Mouse (Mus musculus): Measurements from ENCODE around the gene Apeh.
A peak's percentile ranks its signal among the peaks of the same experiment; 100 is the strongest.

Apeh gene

DNA sequence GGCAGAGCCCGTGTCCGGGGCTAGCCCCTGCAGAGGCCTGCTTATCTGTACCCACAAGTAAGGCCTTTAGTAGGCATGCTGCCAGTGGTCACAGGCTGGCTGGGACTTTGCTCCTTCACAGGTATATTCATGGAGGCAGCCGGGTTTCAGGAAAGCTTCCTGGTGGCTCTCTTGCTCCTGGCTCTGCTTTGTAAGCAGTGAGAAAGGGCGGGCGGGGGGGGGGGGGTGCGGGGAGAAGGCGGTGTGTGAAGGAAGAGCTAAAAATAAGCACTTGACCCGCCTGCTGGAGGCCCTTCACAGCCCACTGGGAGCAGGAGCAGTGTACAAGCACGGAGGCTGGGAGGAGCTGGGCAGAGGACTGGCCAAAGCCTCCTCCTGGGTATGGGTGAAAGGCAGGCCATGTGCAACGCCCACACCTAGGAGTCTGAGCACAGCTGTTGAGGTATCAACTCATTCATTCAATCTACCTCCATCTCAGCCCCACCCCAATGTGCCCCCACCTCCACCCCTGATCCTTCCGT lies 25.5 kb upstream of the Apeh start:
- DNase-seq (ENCODE audit: low read depth, low spot score), result no peak

DNA sequence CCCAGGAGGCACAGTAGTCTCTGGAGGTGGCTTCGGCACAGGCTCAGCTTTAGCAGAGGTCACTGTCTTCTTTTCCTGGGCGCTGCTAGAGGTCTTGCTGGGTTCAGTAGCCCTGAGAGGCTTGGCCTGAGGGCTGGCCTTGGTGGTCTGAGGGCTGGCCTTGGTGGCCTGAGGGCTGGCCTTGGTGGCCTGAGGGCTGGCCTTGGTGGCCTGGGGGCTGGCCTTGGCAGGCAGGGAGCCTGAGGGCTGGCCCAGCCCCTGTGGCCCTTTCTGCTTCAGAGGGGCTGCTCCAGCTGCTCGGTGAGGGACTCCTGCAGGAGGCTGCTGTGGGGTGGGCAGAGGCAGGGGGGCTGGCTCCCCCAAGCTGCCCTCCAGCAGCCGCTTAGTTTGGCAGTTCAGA lies 22.7 kb upstream of the Apeh start:
- DNase-seq (ENCODE audit: low read depth, low spot score), result no peak

DNA sequence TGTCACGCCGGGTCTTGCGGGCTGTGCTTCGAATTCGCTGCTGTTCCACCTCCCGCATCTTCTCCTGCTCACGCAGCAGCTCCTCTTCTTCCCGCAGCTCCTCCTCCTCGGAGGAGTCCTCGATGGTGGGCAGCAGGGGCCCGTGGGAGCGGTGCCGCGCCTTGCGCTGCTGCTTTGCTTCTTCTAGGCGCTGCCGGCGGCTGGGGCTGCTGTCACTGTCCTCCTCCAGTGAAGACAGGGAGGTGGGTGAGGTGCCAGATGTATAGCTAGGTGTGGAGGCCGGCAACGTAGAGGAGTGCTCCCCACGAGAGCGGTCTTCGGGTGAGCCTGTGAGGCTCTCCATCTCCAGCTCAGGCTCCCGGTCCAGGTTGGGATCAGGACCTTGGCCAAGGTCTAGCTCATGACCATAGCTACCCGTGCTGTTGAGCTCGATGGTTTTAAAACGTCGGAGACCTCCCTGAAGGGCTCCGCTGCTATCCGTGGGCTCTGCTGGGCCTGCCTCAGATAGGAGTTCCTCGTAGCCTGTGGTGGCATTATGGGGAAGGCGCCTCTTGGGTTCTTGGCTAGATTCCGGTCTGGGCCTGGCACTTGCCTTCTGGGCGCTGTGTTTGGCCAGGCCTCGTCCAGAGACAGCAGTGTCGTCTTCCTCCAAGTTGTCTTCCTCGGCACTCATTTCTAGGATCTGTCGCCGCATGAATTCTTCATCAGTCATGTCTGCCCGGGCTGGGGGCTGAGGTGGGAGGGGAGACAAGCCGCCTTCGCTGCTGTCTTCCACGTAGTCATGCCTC lies 21.1 kb upstream of the Apeh start:
- no peak for DNase-seq (ENCODE audit: low read depth, low spot score)

DNA sequence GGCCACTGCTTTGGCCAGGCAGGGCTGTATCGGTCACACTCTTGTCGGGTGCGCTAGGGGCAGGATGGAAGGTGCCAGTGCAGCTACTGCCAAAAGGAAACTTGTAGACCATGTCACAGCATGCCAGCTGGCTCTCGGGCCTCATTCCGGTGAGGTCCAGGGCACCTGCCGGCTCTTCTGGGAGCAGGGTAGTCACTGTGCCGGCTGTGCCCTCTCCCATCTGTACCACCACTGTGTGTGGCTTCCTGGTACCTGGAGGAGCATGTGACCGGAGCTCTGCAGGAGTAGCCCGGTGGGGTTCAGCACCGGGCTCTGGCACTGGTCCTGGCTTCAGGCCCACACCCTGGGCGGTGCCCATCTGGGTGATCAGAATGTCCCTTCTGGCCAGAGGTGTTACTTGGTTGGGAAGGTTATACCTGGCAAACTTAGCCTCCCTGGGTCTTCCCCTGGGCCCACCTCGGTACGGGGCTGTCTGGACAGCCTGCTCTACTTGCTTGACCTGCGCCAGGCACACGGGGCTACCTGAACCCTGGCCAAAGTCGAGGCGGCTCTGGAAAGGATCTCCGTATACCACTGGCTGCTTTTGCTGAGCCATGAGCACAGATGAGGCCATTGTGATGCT lies 18.4 kb upstream of the Apeh start:
- no peak for DNase-seq (ENCODE audit: low read depth, low spot score)

DNA sequence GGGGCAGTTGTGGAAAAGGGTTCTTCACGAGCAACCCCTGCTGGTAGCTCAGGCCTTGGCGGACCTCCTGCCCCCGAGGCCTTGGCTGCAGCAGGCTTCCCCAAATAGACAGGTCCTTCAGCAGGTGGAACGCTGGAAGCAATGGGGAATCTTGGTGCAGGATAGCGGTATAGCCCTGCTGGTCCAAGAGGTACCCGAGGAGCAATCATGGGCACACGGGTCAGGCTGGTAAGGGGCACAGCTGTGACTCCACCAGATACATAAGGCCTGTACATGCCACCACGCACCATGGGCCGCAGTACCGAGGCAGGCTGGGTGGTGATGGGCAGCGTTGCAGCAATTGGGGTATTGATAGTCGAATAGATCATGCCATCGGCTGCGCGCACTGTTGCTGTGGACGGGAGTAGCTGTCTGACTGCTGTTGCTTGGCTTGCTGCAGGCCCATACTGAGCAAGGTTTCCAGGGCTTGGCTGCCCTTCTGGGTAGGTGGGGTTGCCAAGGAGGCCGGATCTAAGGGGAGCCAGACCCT lies 17.3 kb upstream of the Apeh start:
- no peak for DNase-seq (ENCODE audit: low read depth, low spot score)

DNA sequence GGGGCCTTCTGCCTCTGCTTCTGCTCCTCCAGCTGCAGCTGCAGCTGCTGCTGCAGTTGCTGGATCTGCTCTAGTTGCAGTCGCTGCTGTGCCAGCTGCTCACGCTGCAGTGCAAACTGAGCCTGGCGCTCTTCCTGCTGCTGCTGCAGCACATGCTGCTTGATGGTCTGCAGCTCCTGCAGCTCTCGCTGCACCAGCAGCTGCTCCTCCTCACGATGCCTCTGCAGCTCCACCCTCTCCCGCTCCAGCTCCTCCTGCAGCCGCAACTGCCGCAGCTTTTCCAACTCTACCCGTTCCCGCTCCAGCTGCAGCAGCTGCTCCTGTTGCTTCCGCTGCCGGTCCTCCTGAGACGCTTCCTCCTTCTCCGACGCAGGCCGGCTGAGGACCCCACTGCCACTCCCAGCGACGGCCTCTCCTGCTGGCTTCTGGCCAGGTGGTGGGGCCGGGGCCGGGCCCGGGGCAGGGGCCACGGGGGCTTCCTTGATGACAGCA lies 16.7 kb upstream of the Apeh start:
- peak; percentile 23 for DNase-seq (ENCODE audit: low read depth, low spot score)

DNA sequence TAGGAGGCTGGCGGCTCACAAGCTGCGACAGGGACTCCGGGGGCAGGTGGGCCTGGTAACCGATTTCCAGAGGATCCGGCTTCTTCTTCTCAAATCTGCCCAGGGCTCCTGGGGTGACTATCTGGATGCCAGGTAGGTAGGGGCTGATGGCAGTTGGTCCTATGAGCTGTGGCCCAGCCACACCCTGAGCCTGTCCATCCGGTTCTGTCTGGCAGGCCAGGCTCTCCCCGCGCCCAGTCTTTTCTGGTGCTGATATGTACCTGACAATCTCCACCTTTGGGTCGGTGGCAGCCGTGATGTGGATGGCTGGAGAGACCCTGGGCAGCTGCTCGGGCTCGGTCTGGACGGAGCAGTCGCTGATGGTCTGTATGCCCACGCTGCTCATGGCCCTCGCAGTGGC lies 15.8 kb upstream of the Apeh start:
- no peak for DNase-seq (ENCODE audit: low read depth, low spot score)

DNA sequence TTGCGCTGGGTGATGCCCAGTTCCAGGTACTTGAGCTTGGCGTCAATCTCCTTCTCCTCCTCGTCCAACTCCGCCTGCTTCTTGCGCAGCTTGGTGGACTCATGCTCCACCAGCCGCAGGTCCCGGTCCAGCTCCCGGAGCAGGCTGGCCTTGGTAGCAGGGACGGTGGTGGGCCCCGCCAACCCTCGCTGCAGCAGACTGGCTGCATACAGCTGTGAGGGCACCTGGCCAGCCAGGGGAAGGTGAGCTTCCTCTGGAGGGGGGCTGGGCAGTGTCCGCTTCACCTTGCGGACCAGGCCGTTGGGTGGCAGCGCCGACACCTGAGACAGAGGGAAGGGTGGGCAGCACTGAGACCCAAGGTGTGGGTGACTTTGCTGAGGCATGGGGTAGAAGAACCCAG lies 13.5 kb upstream of the Apeh start:
- no peak for DNase-seq (ENCODE audit: low read depth, low spot score)

DNA sequence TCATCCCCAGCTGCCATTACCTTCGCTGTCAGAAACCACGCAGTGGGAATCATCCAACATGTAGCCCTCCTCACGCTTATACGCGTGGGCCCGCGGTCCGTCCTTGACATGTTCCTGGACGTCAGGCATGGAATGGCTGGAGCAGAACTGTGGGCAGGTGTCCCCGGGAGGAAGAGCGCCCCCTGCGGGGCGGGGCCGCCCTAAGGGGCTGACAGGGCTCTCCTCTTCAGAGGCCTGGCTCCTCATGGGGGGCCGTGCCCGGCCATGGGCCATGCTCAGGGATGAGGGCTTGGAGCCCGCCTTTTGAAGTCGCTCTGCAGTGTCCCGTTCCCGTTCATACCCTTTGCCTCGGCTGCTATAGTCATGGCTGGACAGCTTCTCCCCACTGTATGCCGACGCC lies 11.7 kb upstream of the Apeh start:
- DNase-seq (ENCODE audit: low read depth, low spot score), result no peak

DNA sequence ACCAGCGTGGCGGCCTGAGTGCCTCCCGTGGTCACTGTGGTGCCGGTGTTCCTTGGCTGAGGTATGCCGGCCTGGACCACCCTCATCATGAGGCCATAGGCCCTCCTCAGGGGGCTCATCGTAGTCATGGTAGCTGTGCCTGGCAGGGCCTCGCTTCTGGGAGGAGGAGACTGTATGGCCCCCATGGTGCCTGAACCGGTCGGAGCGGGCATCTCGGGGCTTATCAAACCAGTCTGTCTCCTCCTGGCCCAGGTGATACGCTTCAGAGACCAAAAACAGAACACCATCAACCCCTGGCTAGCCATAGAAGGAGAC lies 11.1 kb upstream of the Apeh start:
- no peak for DNase-seq (ENCODE audit: low read depth, low spot score)

DNA sequence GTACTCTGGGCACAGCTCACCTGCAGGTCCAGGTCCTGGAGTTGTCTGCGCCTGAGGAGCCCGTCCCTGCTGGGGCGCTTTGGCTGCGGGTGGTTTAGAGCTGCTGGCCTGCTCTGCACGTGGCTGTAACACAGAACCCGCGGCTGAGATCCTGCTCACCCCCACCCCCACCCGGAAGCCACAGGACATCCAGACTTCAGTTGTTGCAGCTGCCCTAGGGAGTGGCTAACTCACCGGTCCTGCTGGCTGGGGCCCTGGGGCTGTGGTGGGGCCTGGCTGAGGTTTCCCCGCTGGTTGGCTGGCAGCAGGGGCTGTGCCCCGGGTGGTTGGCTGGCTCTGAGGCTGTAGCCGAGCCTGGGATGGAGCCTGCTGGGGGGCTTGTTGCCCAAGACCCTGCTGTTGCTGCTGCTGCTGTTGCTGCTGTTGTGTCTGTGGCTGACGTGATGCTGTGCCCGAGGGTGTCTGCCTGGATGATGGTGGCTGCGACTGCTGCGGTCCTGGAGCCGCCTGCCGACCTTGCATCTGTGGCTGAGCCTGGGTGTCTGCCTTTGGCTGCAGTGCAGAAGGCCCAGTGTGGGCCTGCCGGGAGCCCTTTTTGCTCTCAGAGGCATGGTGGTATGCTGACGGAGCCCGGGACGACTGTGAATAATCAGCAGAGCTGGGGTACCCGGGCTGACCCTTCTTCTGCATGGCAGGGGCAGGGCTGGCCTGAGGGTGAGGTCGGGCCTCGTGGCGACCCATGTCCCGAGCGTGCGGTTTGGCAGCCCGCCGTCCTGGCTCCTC lies 10.6 kb upstream of the Apeh start:
- peak; percentile 30 for DNase-seq (ENCODE audit: low read depth, low spot score)

DNA sequence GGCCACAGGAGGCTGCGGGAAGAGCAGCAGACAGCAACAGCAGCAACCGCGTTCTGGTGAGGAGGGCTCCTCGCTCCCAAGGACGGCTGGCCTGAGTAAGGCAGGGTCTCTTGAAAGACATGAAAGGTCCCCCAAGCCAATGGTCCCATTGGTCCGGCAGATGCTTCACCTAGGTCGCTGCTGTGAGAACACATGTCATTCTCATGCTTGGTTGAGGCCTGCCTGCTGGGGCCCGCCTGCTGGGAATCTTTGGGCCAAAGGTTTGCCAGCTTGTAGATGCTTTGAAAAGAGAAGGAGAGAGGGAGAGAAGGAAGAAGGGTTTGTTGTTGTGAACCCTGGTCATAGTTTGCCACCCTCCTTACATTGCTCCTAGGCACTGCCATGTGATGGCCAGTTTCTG lies 5.2 kb upstream of the Apeh start:
- DNase-seq (ENCODE audit: low read depth, low spot score), result no peak

DNA sequence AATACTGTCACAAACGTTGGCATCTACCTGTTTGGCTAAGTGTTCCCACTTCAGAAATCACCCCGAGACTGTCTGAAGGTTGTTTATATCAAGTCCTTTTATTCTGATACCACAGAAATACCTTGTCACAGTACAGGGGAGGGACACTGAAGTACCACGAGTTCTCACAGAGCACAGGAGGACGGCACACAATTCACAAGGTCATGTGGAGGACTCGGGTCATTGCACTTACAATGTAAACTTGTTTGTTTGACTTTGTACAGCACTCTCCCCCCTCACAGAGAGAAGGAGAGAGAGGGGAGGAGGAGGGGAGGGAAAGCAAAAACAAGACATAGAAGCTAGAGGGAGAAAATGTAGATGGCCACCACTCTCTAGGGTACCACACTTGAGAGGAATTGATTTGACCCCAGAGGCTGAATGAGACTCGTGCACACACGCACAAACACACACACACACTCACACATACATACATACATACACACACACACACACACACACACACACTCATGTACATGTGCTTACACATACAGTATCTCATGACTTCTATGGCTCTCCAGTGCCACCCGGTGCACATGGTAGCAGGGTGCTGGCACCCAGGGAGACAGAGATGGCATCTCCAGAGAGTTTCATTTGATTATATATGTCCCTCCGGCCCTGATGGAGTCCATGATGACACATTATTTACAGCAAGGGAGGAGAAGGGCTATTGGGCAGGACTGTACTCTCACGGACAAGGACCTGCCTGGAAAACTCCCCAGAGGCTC lies 1.7 kb upstream of the Apeh start:
- no peak for DNase-seq (ENCODE audit: low read depth, low spot score)

DNA sequence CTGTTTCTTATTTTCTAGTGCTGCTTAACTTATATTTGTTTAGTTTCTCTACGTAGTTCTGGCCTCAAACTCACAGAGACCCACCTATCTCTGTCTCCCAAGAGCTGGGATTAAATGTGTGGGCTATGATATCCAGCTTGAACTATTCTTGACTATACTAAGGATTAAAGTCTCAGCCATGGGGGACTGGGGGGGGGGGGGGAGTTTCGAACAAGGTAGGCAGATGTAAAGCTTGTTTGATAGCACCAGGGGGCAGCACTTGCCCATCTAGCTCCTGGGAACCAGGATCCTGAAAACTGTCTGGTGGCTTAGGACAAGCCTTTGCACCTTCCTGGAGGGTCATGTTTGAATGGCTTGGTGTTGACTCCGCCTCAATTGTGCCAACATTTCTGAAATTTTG lies 1.1 kb upstream of the Apeh start:
- peak; percentile 86 for DNase-seq (ENCODE audit: low read depth, low spot score)

DNA sequence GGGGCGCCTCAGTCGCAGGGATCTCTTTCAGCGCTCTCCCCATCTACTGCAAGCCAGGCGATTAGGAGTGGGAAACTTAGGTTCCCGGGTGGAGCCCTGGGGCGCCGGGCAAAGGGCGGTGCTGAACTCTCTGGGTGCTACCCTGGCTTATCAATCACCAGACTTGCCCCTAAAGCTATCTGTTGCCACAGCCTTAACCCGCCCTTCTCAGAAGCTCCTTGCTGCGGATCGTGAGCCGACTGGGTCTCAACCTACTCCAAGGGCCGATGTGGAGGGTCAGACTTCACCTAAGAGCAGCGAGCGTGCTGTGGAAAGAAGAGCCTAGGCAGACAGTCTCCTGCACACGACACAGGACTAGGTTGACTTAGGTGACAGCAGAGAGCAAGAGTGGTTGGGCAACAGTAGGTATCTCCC lies 599 bp upstream of the Apeh start:
- no peak for DNase-seq (ENCODE audit: low read depth, low spot score)

DNA sequence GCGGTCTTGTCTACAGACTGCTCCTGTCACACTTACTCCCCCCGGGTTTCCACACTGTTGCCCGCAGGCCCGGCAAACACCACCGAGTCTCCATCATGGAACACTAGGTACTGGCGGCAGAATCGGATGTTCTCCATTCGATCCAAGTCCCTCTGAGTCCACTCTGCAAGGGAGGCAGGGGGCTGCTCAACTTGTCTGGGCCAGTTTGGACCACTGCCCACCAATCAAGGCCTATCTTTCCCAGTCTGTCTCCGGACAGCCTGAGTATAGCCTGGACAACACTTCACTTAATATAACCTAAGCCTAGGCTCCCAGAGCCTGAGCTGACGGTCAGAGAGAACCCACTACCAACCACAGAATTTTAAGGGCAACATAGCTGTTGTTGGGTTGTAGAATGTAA lies 820 bp downstream of the Apeh start:
- DNase-seq (ENCODE audit: low read depth, low spot score), result no peak

DNA sequence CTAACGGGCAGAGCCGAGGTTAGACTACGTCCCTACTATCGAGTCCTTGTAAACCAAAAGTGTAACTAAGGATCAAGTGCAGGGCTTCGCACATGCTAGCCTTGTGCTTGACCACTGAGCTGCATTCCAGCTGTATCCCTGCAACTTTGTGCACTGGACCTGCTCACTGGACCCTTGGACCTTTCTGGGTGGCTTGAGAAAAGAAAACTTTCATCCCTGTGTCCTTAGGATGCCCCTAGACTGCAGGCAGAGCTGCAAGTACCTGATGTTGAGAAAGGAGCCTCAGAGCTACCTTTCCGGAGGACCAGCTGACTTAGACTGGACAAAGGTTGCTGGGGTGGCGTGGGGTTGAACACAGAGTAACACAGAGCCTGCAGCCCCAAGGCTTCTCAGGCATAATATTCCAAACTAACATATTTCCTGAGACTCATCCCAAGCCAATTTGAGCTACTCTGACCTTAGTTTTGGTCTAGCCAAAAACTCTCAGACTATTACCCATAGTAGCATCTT lies 3.7 kb downstream of the Apeh start:
- no peak for DNase-seq (ENCODE audit: low read depth, low spot score)

DNA sequence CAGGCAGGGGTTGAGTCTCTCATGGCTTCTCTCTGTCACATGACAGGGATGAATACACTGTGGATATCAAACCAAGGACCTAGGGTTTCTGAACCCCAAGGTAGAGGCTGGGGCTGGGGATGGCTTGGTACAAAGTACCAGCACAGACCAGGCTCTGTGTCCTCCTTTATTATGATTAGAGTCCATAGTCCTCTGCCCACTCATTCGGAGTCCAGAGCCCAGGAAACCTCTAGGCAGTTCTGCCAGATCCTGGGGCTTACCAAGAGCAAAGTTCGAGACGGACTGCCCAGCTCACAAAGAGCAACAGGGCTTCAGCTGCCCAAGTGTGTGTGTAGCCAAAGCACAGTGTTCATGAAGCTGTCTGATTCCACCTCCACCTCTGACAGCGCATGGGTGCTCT lies 9.1 kb downstream of the Apeh start:
- DNase-seq (ENCODE audit: low read depth, low spot score), result no peak

DNA sequence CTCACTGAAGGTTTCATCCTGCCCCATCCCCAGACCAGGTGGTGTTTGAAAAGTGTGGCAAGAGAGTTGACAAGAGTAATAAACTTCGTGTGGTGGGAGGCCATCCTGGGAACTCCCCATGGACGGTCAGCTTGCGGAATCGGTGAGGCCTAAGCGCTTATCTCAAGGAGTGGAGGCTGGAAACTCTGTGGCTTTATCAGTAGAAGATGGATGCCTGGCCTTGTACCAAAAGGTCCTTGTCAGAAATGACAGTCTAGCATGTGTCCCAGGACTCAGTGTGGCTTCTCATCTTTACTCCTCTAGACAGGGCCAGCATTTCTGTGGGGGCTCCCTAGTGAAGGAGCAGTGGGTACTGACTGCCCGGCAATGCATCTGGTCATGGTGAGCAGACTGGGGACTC lies 10.8 kb downstream of the Apeh start:
- DNase-seq (ENCODE audit: low read depth, low spot score), result no peak

DNA sequence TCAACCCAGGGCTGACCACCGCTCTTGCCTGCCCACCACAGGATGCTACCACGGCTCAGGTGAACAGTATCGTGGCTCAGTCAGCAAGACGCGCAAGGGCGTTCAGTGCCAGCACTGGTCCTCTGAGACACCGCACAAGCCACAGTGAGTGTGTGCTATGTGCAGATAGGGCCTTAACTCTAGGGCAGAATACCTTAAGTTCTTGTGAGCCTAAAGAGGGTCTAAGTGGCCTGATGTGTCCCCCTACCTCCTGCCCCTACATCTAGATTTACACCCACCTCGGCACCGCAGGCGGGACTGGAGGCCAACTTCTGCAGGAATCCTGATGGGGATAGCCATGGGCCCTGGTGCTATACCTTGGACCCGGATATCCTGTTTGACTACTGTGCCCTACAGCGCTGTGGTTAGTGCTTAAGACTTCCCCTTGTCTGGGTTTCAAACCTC lies 11.4 kb downstream of the Apeh start, which contains the start of gene Rnf123:
Rnf123 (minus strand) TSS at position 359 of the 444 bp plus-strand sequence.
- no peak for DNase-seq (ENCODE audit: low read depth, low spot score)

DNA sequence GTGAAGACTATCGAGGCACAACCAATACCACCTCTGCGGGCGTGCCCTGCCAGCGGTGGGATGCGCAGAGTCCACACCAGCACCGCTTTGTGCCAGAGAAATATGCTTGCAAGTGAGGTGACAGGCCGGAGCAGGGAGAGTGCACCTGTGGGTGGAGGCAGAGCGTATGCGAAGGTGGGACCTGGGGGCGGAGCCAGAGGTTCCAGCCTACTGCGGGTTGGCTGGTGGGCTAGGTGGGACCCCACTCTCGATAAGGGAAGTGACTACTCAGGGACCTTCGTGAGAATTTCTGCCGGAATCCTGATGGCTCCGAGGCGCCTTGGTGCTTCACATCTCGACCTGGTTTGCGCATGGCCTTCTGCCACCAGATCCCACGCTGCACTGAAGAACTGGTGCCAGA lies 11.9 kb downstream of the Apeh start:
- no peak for DNase-seq (ENCODE audit: low read depth, low spot score)
